Mouse (Mus musculus) liver, embryonic 14.5 days (tissue): Measurements from ENCODE around the gene Lmx1a. TPM values are rescaled to one million over a fixed set of nuclear protein-coding genes. Genes with fewer than 3 reads are reported as not detected.

Source experiments
- ATAC-seq: fragments of 200-750 bp; cut with Nextera tagmentation; 2 replicates; pipeline ENCODE4 v1.8.0; 2017; ENCODE audit warnings: moderate number of reproducible peaks, mild to moderate bottlenecking, moderate library complexity; ENCODE audit not compliant: insufficient read depth
- DNase-seq, 3 experiments: peaks; one replicate each; pipeline ENCODE4 v3.0.0-alpha.2; 2012 to 2013; ENCODE audit warnings: low read depth in 3 of 3, low spot score in 3 of 3
- H3K27ac ChIP-seq: fragments of 300-500 bp; sonication (generic); 2 replicates; pipeline ENCODE4 v1.5.1; 2014; ENCODE audit warnings: moderate library complexity, mild to moderate bottlenecking, control low read depth, inconsistent platforms
- H3K27me3 ChIP-seq: fragments of 300-500 bp; sonication (generic); 2 replicates; pipeline ENCODE4 v1.6.1; 2014; ENCODE audit warnings: mild to moderate bottlenecking, low read length, moderate library complexity; ENCODE audit not compliant: control insufficient read depth, insufficient read depth
- H3K36me3 ChIP-seq: fragments of 300-500 bp; sonication (generic); replicated peaks from 2 replicates; pipeline ENCODE4 v1.6.1; 2014; ENCODE audit warnings: low read depth; ENCODE audit not compliant: control insufficient read depth, insufficient read depth
- H3K4me1 ChIP-seq, 2 experiments: fragments of 200-500 bp in 1 of 2; fragments of 300-500 bp in 1 of 2; sonication (generic) in 1 of 2; replicated peaks; 2 replicates each; pipeline ENCODE4 v1.6.1; 2012 to 2014; ENCODE audit warnings: antibody characterized with exemption in 1 of 2, inconsistent platforms in 1 of 2, low read length in 1 of 2; ENCODE audit not compliant: control insufficient read depth in 2 of 2, insufficient read depth in 2 of 2
- H3K4me2 ChIP-seq: fragments of 300-500 bp; sonication (generic); 2 replicates; pipeline ENCODE4 v1.6.1; 2014; ENCODE audit warnings: low read depth, mild to moderate bottlenecking, control low read depth, moderate library complexity
- H3K4me3 ChIP-seq, 2 experiments: fragments of 200-500 bp in 1 of 2; fragments of 300-500 bp in 1 of 2; sonication (generic) in 1 of 2; 2 replicates each; pipeline ENCODE4 v1.5.1; 2012 to 2014; ENCODE audit warnings: low read depth in 2 of 2, low read length in 2 of 2, mild to moderate bottlenecking in 2 of 2, control low read depth in 1 of 2, inconsistent platforms in 1 of 2, moderate library complexity in 1 of 2; ENCODE audit not compliant: insufficient read depth in 1 of 2
- H3K9ac ChIP-seq: fragments of 300-500 bp; sonication (generic); replicated peaks from 2 replicates; pipeline ENCODE4 v1.6.1; 2014; ENCODE audit warnings: mild to moderate bottlenecking, control low read depth, moderate library complexity
- H3K9me3 ChIP-seq: fragments of 300-500 bp; sonication (generic); 2 replicates; pipeline ENCODE4 v1.6.1; 2016; ENCODE audit warnings: low read length, mixed read lengths; ENCODE audit not compliant: control insufficient read depth
- CTCF ChIP-seq: IDR thresholded peaks from 2 replicates; pipeline ENCODE4 v1.5.1; 2016; ENCODE audit warnings: antibody characterized with exemption, low read depth, control low read depth
- EP300 ChIP-seq: IDR thresholded peaks from 2 replicates; pipeline ENCODE4 v1.6.1; 2016; ENCODE audit warnings: antibody characterized with exemption, low read depth
- WGBS: fragments of 180-500 bp; shearing (Covaris S2); extraction: QIAGEN DNeasy Blood & Tissue Kit; methylation state at CpG from one replicate; pipeline ENCODE4 v1.1.7; 2014; ENCODE audit not compliant: insufficient replicate concordance; 5-methylcytosine and 5-hydroxymethylcytosine counted together
- polyA plus RNA-seq, 2 experiments: library from polyadenylated mRNA; depleted of rRNA in 1 of 2; stranded (reverse) in 1 of 2; unstranded in 1 of 2; fragments of >200 nt; fragmentation: Nextera tagmentation in 1 of 2; extraction: Ambion mirVana in 1 of 2; gene quantifications; 2 replicates each; pipeline versions ENCODE4 v1.2.1 to v1.2.3; 2012 to 2014

Gene Lmx1a
- polyA plus RNA-seq, 2 experiments = 0.06 to 0.08 TPM

GRCm38 (mm10) chr1:167693499-167694240 lies 4.6 kb downstream of the Lmx1a start:
- ATAC-seq (no peak), DNase-seq (no peak)
- Histone ChIP-seq H3K36me3 (no peaks in the 10 kb centered on the region), H3K4me3 (no peak overlapping the region), H3K9me3 (no peaks in the 10 kb centered on the region), H3K27me3 (peaks cover 49% of the 10 kb centered on the region), H3K4me1 (no peaks in the 10 kb centered on the region), H3K27ac (no peak overlapping the region), H3K9ac (no peak overlapping the region), H3K4me2 (no peak overlapping the region)
- TF ChIP-seq EP300 (no peak), CTCF (no peak)
- WGBS = 2% methylated on average over 9 of the region's 9 CpGs

GRCm38 (mm10) chr1:167694731-167695130 lies 5.7 kb downstream of the Lmx1a start:
- WGBS = 19% methylated on average over 3 of the region's 3 CpGs
- Histone ChIP-seq H3K4me1 (no peaks in the 10 kb centered on the region), H3K36me3 (no peaks in the 10 kb centered on the region), H3K27me3 (peaks cover 39% of the 10 kb centered on the region), H3K9ac (no peak overlapping the region), H3K27ac (no peak overlapping the region), H3K4me2 (no peak overlapping the region), H3K4me3 (no peak overlapping the region), H3K9me3 (no peaks in the 10 kb centered on the region)
- TF ChIP-seq CTCF (no peak), EP300 (no peak)
- DNase-seq (no peak), ATAC-seq (no peak)

GRCm38 (mm10) chr1:167695910-167696459 lies 6.9 kb downstream of the Lmx1a start:
- TF ChIP-seq EP300 (no peak), CTCF (no peak)
- Histone ChIP-seq H3K9ac (no peak overlapping the region), H3K4me1 (no peaks in the 10 kb centered on the region), H3K4me2 (no peak overlapping the region), H3K27ac (no peak overlapping the region), H3K27me3 (peaks cover 26% of the 10 kb centered on the region), H3K9me3 (no peaks in the 10 kb centered on the region), H3K4me3 (no peak overlapping the region), H3K36me3 (no peaks in the 10 kb centered on the region)
- WGBS = 29% methylated on average over 11 of the region's 11 CpGs
- ATAC-seq (no peak), DNase-seq (no peak)

GRCm38 (mm10) chr1:167699706-167700105 lies 10.7 kb downstream of the Lmx1a start:
- no peak for DNase-seq
- H3K36me3 ChIP-seq = no peaks in the 10 kb centered on the region
- H3K27me3 ChIP-seq = no peaks in the 10 kb centered on the region; the same call in 1 of the 2 replicates
- H3K4me3 ChIP-seq = no peak overlapping the region
- no peak for TF ChIP-seq CTCF
- TF ChIP-seq EP300 = no peak
- H3K4me1 ChIP-seq = no peaks in the 10 kb centered on the region
- ATAC-seq = no peak
- H3K4me2 ChIP-seq = no peak overlapping the region
- 44% methylated on average over 6 of the region's 6 CpGs for WGBS
- no peak overlapping the region for H3K27ac ChIP-seq
- no peaks in the 10 kb centered on the region for H3K9me3 ChIP-seq
- H3K9ac ChIP-seq = no peak overlapping the region

GRCm38 (mm10) chr1:167700221-167700620 lies 11.2 kb downstream of the Lmx1a start:
- Histone ChIP-seq H3K27ac (no peak overlapping the region), H3K4me3 (no peak overlapping the region), H3K36me3 (no peaks in the 10 kb centered on the region), H3K4me1 (no peaks in the 10 kb centered on the region), H3K27me3 (no peaks in the 10 kb centered on the region; the same call in 1 of the 2 replicates), H3K9ac (no peak overlapping the region), H3K4me2 (no peak overlapping the region), H3K9me3 (no peaks in the 10 kb centered on the region)
- DNase-seq (no peak), ATAC-seq (no peak)
- TF ChIP-seq EP300 (no peak), CTCF (no peak)
- 17% methylated on average over 7 of the region's 7 CpGs for whole genome bisulfite sequencing
